Mouse (Mus musculus) layer of hippocampus, postnatal 14 days (tissue): Measurements from ENCODE around the gene Mllt11. TPM values are rescaled to one million over a fixed set of nuclear protein-coding genes. Genes with fewer than 3 reads are reported as not detected.

Source experiments
- DNase-seq, 2 experiments: peaks; one replicate each; pipeline ENCODE4 v3.0.0; 2021 to 2022; ENCODE audit warnings: low spot score in 2 of 2, mixed read lengths in 1 of 2
- long read RNA-seq, 2 experiments: library from polyadenylated mRNA; stranded (forward); transcript quantifications; one replicate each; pipeline ENCODE4 v2.0.0; 2021
- total RNA-seq, 2 experiments: library from RNA; stranded (reverse); gene quantifications; 2 replicates each; pipeline ENCODE4 v1.2.3; 2021

Gene Mllt11
- 100 to 1,000 TPM; 496 to 516 TPM for total RNA-seq
- long read RNA-seq, experiment 1, transcript Mllt11-201 (2 exons, 1,923 nt), result major isoform, 749 of 787 reads
- long read RNA-seq, experiment 1, partial matches to known transcripts, result 3 of 787 reads
- long read RNA-seq, experiment 1, other reads (novel, unspliced or antisense), result 35 of 787 reads
- long read RNA-seq, experiment 2, transcript Mllt11-201 (2 exons, 1,923 nt), result major isoform, 1,124 of 1,160 reads
- long read RNA-seq, experiment 2, partial matches to known transcripts, result 1 of 1,160 reads
- long read RNA-seq, experiment 2, other reads (novel, unspliced or antisense), result 35 of 1,160 reads

GRCm38 (mm10) chr3:95231298-95232221 lies at the start of gene Mllt11:
TSS of gene Mllt11 (minus strand) at chr3:95232171.
- no peak for DNase-seq

- peak; percentile 97 to 99 for DNase-seq
Measured at GRCm38 (mm10) chr3:95281216-95282126, 49.5 kb upstream of the Mllt11 start, which contains the start of the genes Mindy1 and Prune1. TSS of gene Mindy1 (plus strand) at chr3:95281345. TSS of gene Prune1 (minus strand) at chr3:95282076.

GRCm38 (mm10) chr3:95280747-95281146 lies 48.8 kb upstream of the Mllt11 start:
- peak in 1 of 2 experiments; percentile 16 for DNase-seq

- DNase-seq, result no peak
Measured at GRCm38 (mm10) chr3:95277149-95277551, 45.2 kb upstream of the Mllt11 start.

GRCm38 (mm10) chr3:95276428-95276934 lies 44.5 kb upstream of the Mllt11 start:
- no peak for DNase-seq

GRCm38 (mm10) chr3:95275161-95275560 lies 43.2 kb upstream of the Mllt11 start:
- no peak for DNase-seq

DNA sequence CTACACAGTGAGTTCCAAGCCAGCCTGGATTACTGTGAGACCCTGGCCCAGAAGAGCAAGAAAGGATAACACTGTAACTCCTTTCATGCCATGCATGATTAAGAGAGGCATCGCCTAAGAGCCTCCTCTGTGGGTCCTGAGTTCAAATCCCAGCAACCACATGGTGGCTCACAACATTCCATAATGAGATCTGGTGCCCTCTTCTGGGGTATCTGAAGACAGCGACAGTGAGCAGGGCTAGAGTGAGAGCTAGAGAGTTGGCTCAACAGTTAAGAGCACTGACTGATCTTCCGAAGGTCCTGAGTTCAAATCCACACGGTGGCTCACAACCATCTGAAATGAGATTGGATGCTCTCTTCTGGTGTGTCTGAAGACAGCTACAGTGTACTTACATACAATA lies 42.5 kb upstream of the Mllt11 start:
- DNase-seq, result no peak

DNA sequence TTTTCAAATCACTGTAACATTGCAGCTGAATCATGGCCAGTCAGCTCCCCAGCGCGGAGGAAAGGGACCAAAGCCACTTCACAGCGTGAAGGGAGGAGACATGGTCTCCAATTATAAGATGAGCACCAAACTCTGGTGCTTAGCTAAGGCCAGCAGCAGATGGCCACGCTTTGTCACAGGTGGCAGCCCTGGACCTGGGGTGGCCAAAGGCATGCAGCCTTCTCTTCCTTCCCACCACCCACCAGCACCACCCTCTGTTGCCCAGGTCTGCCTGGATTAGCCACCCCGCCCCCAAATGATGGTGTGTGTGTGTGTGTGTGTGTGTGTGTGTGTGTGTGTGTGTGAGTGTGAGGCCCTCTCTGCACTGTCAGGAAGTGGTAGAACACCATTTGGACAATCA lies 41.5 kb upstream of the Mllt11 start:
- DNase-seq, result no peak

- no peak for DNase-seq
Measured at GRCm38 (mm10) chr3:95270766-95271364, 38.9 kb upstream of the Mllt11 start.

GRCm38 (mm10) chr3:95269789-95270188 lies 37.8 kb upstream of the Mllt11 start:
- peak in 1 of 2 experiments; percentile 26 for DNase-seq

DNA sequence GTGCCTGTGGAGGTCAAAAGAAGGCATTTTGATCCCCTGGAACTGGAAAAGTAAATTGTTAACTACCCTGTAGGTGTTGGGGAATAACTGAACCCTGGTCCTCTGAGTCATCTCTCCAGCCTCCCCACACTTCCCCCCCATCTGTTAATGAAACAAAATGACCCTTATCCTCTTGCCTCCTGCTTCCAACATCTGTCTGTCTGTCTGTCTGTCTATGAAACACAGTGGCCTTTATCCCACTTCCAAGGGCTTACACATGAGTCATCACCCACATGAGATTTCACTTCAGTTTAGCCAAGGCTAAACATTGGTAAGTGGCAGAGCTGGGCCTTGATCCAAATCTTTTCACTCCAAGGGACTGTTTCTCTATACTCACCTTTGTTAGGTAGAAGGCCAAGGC lies 35.9 kb upstream of the Mllt11 start:
- DNase-seq, result no peak

GRCm38 (mm10) chr3:95266052-95266451 lies 34.1 kb upstream of the Mllt11 start:
- DNase-seq, result no peak

- DNase-seq, result no peak
Measured at GRCm38 (mm10) chr3:95264724-95265123, 32.8 kb upstream of the Mllt11 start.

DNA sequence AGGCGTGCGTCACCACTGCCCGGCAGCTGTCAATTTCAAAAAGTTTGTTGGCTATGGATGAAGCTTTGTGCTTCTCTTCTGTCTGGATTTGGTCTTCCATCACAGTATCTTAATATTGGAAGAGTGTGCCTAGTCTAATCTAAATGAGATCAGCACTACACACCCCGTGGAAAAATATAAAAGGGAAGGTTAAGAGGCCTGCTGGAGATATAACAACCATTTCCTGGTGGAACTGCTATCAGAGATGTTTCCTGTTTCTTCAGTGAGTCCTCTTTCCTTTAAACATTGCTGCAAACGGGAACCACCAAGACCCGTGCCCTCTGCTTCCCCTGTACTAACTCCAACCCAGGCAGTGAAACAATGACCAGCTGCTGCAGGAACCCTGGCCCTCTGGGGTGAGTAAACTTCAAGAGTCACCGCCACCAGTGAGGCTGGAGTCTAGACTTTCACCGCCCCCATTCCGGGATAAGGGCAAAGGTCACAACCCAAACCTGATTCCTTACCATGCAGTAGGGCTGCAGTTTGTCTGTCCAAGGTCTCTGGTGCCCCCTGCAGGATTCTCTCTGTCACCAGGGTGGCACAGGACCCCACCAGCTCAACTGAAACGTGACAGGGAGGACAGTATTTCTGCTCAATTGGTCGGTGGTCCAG lies 31.2 kb upstream of the Mllt11 start:
- peak; percentile 37 to 60 for DNase-seq

- DNase-seq, result no peak
Measured at GRCm38 (mm10) chr3:95261975-95262374, 30.0 kb upstream of the Mllt11 start.

GRCm38 (mm10) chr3:95256931-95257330 lies 25.0 kb upstream of the Mllt11 start:
- DNase-seq, result no peak

DNA sequence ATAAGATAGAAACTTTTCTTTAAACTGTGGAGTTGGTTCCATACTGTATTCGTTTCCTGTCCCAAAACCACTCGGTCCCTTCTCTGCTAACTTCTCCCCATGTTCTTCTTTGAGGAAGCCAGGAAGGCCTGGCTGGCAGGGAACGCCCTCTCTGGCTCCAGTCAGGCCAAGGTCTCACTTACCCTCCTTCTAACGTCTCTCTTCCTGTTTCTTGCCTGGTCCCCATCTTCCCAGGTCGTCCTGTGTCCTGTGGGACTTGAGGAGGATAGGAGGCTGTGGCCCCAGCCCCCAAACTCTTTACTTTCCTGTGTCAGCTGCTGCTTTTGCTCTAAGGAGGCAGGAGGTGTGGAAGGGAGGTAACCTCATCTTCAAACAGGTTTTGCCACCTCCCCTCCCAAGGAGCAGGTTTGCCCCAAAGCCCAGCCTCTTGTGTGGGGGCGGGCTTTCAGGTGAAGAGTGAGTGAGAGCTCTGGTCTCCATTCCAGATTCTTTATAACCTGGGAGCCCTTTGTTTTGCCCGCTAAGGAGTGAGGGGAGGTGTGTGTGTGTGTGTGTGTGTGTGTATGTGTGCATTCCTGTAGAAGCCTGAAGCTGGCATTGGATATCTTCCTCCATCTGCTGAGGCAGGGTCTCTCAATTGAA lies 18.9 kb upstream of the Mllt11 start, which contains the start of gene Bnipl:
Gene Bnipl (minus strand): TSS at position 411 of the 642 bp plus-strand sequence.
- DNase-seq, result no peak

DNA sequence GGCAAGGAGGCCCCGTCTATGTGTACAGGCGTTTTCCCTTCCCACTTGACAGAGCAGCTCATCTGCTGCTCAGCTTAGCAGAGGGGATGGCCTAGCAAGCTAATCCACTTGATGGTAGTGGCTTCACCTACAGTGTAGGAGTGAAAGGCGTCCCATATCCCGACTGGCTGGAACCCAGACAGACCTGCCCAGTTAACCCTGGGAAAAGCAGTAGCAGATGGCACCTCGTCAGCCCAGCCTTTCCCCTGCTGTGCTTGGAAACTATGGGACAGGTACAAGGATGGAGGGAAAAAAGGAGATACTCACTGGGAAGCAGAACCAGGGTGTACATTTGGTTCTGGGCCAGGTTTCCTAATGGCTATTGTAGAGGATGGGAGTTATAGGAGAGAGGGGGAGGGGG lies 18.4 kb upstream of the Mllt11 start:
- DNase-seq, result no peak

DNA sequence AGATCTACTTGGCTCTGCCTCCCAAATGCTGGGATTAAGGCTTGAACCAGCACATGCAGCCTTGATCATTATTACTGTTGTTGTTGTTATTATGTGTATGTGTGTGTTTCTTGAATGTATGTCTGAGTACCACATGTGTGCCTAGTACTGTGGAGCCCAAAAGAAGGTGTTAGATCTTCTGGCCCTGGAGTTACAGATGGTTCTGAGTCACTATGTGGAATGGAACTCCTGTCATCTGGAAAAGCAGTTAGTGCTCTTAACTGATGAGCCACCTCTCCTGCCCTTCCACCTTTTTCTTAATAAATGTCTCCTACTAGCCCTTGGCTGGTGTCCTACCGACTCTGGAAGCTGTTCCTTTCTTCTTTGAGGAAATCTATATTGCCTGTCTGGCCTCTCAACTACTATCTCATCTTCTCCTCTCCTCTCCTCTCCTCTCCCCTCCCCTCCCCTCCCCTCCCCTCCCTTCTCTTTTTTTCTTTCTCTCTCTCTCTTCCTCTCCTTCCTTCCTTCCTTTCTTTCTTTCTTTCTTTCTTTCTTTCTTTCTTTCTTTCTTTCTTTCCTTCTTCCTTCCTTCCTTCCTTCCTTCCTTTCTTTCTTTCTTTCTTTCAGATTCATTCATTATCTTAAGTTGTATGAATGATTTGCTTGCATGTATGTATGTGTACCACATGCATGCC lies 15.8 kb upstream of the Mllt11 start:
- DNase-seq, result no peak
